Mouse (Mus musculus): ENCODE measurements around the gene Slc27a4. TPM values are rescaled to one million over a fixed set of nuclear protein-coding genes. Genes with fewer than 3 reads are reported as not detected.

Slc27a4 gene
- total and polyA plus RNA-seq, 3 experiments = 10.9 to 14.9 TPM; not detected in 1

- DNase-seq (ENCODE audit: low read depth, low spot score) = no peak
- Histone ChIP-seq H3K36me3 (ENCODE audit: control insufficient read depth in 1 of 2, insufficient read depth in 2 of 2, low read length in 2 of 2) (no peaks in the 10 kb centered on the region; a peak in 2 of 4 replicates), H3K4me3 (ENCODE audit: control insufficient read depth in 1 of 2, insufficient read depth in 1 of 2, low read depth in 2 of 2, low read length in 2 of 2) (no peak overlapping the region), H3K27me3 (ENCODE audit: control insufficient read depth in 1 of 2, insufficient read depth in 2 of 2, low read length in 2 of 2) (no peaks in the 10 kb centered on the region), H3K9me3 (replicated peaks; ENCODE audit: insufficient read depth, low read length) (no peaks in the 10 kb centered on the region), H3K9ac (ENCODE audit: control insufficient read depth, low read depth, low read length, poor library complexity, severe bottlenecking) (no peak overlapping the region), H3K27ac (ENCODE audit: control insufficient read depth, low read depth, low read length) (no peak overlapping the region), H3K4me1 (ENCODE audit: control insufficient read depth in 1 of 2, insufficient read depth in 2 of 2, low read length in 2 of 2) (no peaks in the 10 kb centered on the region), H3K79me2 (ENCODE audit: control insufficient read depth, insufficient read depth, low read length, poor library complexity) (no peaks in the 10 kb centered on the region)
- TF ChIP-seq CHD1 (IDR thresholded peaks at IDR 0.05; ENCODE audit: low read depth, low read length) (no peak), JUND (IDR thresholded peaks at IDR 0.05; ENCODE audit: low read depth, low read length) (no peak), KAT2A (conservative IDR thresholded peaks at IDR 0.05; ENCODE audit: low read depth, low read length) (no peak), GABPA (IDR thresholded peaks at IDR 0.05; ENCODE audit: low read depth, low read length) (no peak), NRF1 (IDR thresholded peaks at IDR 0.05; ENCODE audit: insufficient read depth, low read depth, low read length, poor library complexity, severe bottlenecking) (no peak), USF1 (IDR thresholded peaks at IDR 0.05; ENCODE audit: low read depth, low read length) (no peak), NELFE (IDR thresholded peaks at IDR 0.05; ENCODE audit: low read depth, low read length) (no peak), MYC (IDR thresholded peaks at IDR 0.05; ENCODE audit: low read depth, low read length) (no peak), MYB (IDR thresholded peaks at IDR 0.05; ENCODE audit: low read depth, low read length) (no peak), RCOR1 (IDR thresholded peaks at IDR 0.05; ENCODE audit: low read depth, low read length) (no peak), ZMIZ1 (IDR thresholded peaks at IDR 0.05; ENCODE audit: low read depth, low read length) (no peak), MAX (IDR thresholded peaks at IDR 0.05; ENCODE audit: low read length) (no peak), GATA1 (IDR thresholded peaks at IDR 0.05; ENCODE audit: low read depth, low read length) (no peak), POLR2AphosphoS5 (IDR thresholded peaks at IDR 0.05; ENCODE audit: borderline replicate concordance, low read depth, low read length) (no peak), CTCF (IDR thresholded peaks at IDR 0.05 in 2 of 3, conservative IDR thresholded peaks at IDR 0.05 in 1 of 3; ENCODE audit: control insufficient read depth in 1 of 3, insufficient read depth in 1 of 3, low read depth in 2 of 3, low read length in 3 of 3, poor library complexity in 1 of 3, severe bottlenecking in 1 of 3) (no peak)
Measured at GRCm38 (mm10) chr2:29844115-29844514, 41.7 kb downstream of the Slc27a4 start.

DNA sequence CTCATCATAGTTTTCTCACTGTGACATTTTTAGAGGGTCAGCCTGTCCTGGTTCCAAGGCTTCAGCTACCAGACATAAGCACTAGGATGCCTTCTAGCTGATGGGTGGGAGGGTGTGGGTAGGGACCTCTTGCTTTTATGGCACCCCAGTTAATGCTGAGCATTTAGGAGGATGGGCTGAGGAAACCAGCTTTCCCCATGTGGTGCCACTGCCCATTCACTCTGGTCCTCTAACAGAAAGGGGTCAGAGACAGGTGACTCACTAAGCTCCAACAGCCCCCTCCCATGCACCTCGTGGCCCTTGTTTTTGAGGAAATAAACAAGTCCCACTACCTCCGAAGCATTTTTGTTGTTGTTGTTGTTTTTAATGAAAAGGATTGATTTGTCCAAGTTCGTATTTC lies 42.2 kb downstream of the Slc27a4 start:
- Histone ChIP-seq H3K27me3 (ENCODE audit: control insufficient read depth in 1 of 2, insufficient read depth in 2 of 2, low read length in 2 of 2) (no peaks in the 10 kb centered on the region), H3K36me3 (ENCODE audit: control insufficient read depth in 1 of 2, insufficient read depth in 2 of 2, low read length in 2 of 2) (no peaks in the 10 kb centered on the region; a peak in 3 of 4 replicates), H3K4me1 (ENCODE audit: control insufficient read depth in 1 of 2, insufficient read depth in 2 of 2, low read length in 2 of 2) (no peaks in the 10 kb centered on the region; a peak in 1 of 4 replicates)

More for the DNA sequence above, 42.2 kb downstream of the Slc27a4 start:
- no peak overlapping the region for H3K4me3 ChIP-seq (ENCODE audit: control insufficient read depth in 1 of 2, insufficient read depth in 1 of 2, low read depth in 2 of 2, low read length in 2 of 2)
- H3K27ac ChIP-seq (ENCODE audit: control insufficient read depth, low read depth, low read length) = no peak overlapping the region
- DNase-seq (ENCODE audit: low read depth, low spot score) = no peak
- no peaks in the 10 kb centered on the region for H3K9me3 ChIP-seq (replicated peaks; ENCODE audit: insufficient read depth, low read length)
- no peak overlapping the region for H3K9ac ChIP-seq (ENCODE audit: control insufficient read depth, low read depth, low read length, poor library complexity, severe bottlenecking)
- TF ChIP-seq USF1 (IDR thresholded peaks at IDR 0.05; ENCODE audit: low read depth, low read length) (no peak), USF2 (IDR thresholded peaks at IDR 0.05; ENCODE audit: borderline replicate concordance in 1 of 2, insufficient read depth in 1 of 2, low read depth in 1 of 2, low read length in 2 of 2) (no peak), HCFC1 (IDR thresholded peaks at IDR 0.05; ENCODE audit: low read depth, low read length) (no peak), BHLHE40 (IDR thresholded peaks at IDR 0.05; ENCODE audit: borderline replicate concordance, low read depth, low read length) (no peak), MAFK (IDR thresholded peaks at IDR 0.05; ENCODE audit: borderline replicate concordance, low read depth, low read length) (no peak), CTCF (IDR thresholded peaks at IDR 0.05 in 2 of 3, conservative IDR thresholded peaks at IDR 0.05 in 1 of 3; ENCODE audit: control insufficient read depth in 1 of 3, insufficient read depth in 1 of 3, low read depth in 2 of 3, low read length in 3 of 3, poor library complexity in 1 of 3, severe bottlenecking in 1 of 3) (no peak), MXI1 (IDR thresholded peaks at IDR 0.05; ENCODE audit: low read depth, low read length) (no peak), MEF2A (IDR thresholded peaks at IDR 0.05; ENCODE audit: extremely low read depth, insufficient replicate concordance, low read depth, low read length, poor library complexity, severe bottlenecking) (no peak), MYB (IDR thresholded peaks at IDR 0.05; ENCODE audit: low read depth, low read length) (no peak), POLR2AphosphoS5 (IDR thresholded peaks at IDR 0.05; ENCODE audit: borderline replicate concordance, low read depth, low read length) (no peak), ZC3H11A (IDR thresholded peaks at IDR 0.05; ENCODE audit: low read depth, low read length) (no peak), GABPA (IDR thresholded peaks at IDR 0.05; ENCODE audit: low read depth, low read length) (no peak), CHD2 (IDR thresholded peaks at IDR 0.05; ENCODE audit: low read length) (no peak), SIN3A (IDR thresholded peaks at IDR 0.05; ENCODE audit: low read length) (no peak), SMC3 (IDR thresholded peaks at IDR 0.05; ENCODE audit: low read depth, low read length) (no peak)
- no peaks in the 10 kb centered on the region for H3K79me2 ChIP-seq (ENCODE audit: control insufficient read depth, insufficient read depth, low read length, poor library complexity)

Measured in MEL (cell line).